Mouse (Mus musculus) B cell, adult 2 months (primary cell): ENCODE measurements at regions not wholly inside any gene's neighbourhood (a gene's known extent, or its start where the extent isn't known, plus 50 kb on each side); places are given as distances from the start of the nearest gene placed in this dataset.
A peak's percentile ranks its signal among the peaks of the same experiment; 100 is the strongest.

Experiments
- DNase-seq, 2 experiments: peaks; one replicate each; pipeline ENCODE4 v3.0.0; 2022

DNA sequence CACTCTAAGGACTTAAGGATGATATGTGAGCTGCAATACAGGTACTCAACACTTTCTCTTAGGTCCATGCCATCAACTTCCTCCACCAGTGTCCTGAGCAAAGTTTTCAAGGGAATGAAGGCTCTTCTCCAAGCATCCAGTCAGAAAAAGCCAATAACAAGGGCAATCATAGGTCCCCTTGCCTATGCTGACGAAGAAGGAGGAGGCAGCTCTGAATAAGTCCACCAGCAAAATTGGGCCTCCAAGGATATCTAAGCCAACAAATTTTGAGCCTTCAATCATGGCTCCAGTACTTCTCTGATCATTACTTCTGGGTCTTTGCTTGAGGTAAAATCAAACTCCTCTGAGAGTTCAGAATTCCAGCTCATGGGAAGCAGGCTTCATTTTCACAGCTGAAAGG is 293.1 kb downstream of the Snurf start:
- peak; percentile 6 to 15 for DNase-seq
